Comparison of ENCODE assay signal across 8 mouse cellular contexts in the genomic region with DNA sequence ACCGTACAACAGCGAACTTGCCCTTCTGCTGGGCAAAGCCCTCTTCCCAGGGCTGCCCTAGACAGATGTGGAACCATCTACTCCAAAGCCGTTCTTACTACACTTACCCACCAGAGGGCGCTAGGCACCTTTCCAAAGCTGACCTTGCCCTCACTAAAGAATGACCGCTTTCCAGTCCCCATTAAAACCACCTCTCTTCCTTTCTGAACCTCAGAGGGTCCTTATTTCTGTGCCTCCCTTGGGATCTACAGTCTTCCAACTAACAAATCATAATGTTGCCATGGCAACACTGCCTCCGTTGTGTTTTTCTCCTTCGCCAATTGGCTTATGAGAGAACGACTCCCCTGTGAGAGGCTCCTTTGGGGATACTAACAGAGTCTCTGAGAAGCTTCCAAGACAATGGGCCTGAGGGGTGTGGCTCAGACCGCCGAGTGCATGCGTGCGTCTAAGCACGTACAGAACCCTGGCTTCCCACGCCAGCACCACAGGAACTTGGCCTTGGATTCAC. TPM values are rescaled to one million over a fixed set of nuclear protein-coding genes. Genes with fewer than 3 reads are reported as not detected.
DNase-seq lines count a peak whose midpoint lies in the region; TF ChIP-seq lines count a peak whose summit lies in the region.

No protein-coding gene starts in this region.

- no peaks in the 10 kb centered on the region for H3K36me3 ChIP-seq in hindbrain, embryonic 10.5 days

- H3K27ac ChIP-seq in cerebellum, adult 2 months (ENCODE audit: insufficient read depth, low read length): no peak overlapping the region
- H3K27ac ChIP-seq in hindbrain, embryonic 10.5 days: peak overlapping the region; percentile 56

- H3K4me3 ChIP-seq in cerebellum, adult 2 months (replicated peaks; ENCODE audit: insufficient read depth, low read depth, low read length): no peak overlapping the region
- H3K4me3 ChIP-seq in hindbrain, embryonic 10.5 days: peak overlapping the region; percentile 20; the same call in 1 of the 2 replicates

- peak; percentile 73; the same call in 1 of the 2 replicates for TF ChIP-seq CTCF in cerebellum, adult 2 months (IDR thresholded peaks at IDR 0.05; ENCODE audit: borderline replicate concordance, insufficient read depth, low read depth, low read length)

- TF ChIP-seq POLR2A in cerebellum, adult 2 months (IDR thresholded peaks at IDR 0.05; ENCODE audit: borderline replicate concordance, insufficient read depth, low read length): no peak

- no peaks in the 10 kb centered on the region for H3K4me1 ChIP-seq in cerebellum, adult 2 months (ENCODE audit: control insufficient read depth, insufficient read depth, low read length)
- H3K4me1 ChIP-seq in hindbrain, embryonic 10.5 days (replicated peaks): peaks cover 9% of the 10 kb centered on the region

- DNase-seq in Muller cell, postnatal 12 days (ENCODE audit: inconsistent ontology term): peak; percentile 21
- DNase-seq in cerebellum, adult 2 months: peak; percentile 53 to 71
- peak; percentile 79 for DNase-seq in forelimb bud, embryonic 11.5 days (ENCODE audit: low read depth, low spot score)
- peak; percentile 80 for DNase-seq in hindbrain, embryonic 10.5 days (ENCODE audit: low spot score)
- peak; percentile 48 to 55 for DNase-seq in layer of hippocampus, adult 8-10 months (ENCODE audit: low spot score in 2 of 2)
- DNase-seq in lung, postnatal 10 days: peak; percentile 85
- DNase-seq in ovary, postnatal 36 days (ENCODE audit: low spot score): peak; percentile 62
- DNase-seq in urinary bladder, postnatal 36 days (ENCODE audit: low spot score in 2 of 2): peak; percentile 52 to 73

- 8% methylated on average over 14 of the region's 14 CpGs for WGBS in cerebellum, adult 2 months
- WGBS in hindbrain, embryonic 10.5 days: 7% methylated on average over 14 of the region's 14 CpGs

- no peaks in the 10 kb centered on the region for H3K27me3 ChIP-seq in cerebellum, adult 2 months (ENCODE audit: control insufficient read depth, insufficient read depth, low read length)
- no peaks in the 10 kb centered on the region for H3K27me3 ChIP-seq in hindbrain, embryonic 10.5 days (ENCODE audit: insufficient read depth, poor library complexity, severe bottlenecking)

- H3K9me3 ChIP-seq in hindbrain, embryonic 10.5 days: no peaks in the 10 kb centered on the region

RNA-seq across cellular contexts. Expression of a gene that starts 6.7 kb away (rescaled TPM):
- 1.9 TPM in 2 replicates for polyA plus RNA-seq in cerebellum, adult 2 months (2012; rRNA removed)
- polyA plus RNA-seq in hindbrain, embryonic 10.5 days (2016; fragmentation: Nextera tagmentation; extraction: Ambion mirVana): 5.2 and 5.4 TPM in 2 replicates
- total RNA-seq in layer of hippocampus, adult 8-10 months (2022): 10 to 100 TPM in 1 of 4 experiments, 1 to 10 TPM in 3; 6.1 to 11.0 (median 8.1) TPM

RNA-seq across cellular contexts. Expression of a gene that starts 26.4 kb away (rescaled TPM):
- polyA plus RNA-seq in cerebellum, adult 2 months (2012; rRNA removed): not detected in 2 replicates
- polyA plus RNA-seq in hindbrain, embryonic 10.5 days (2016; fragmentation: Nextera tagmentation; extraction: Ambion mirVana): not detected in 2 replicates
- not detected for total RNA-seq in layer of hippocampus, adult 8-10 months (2022)

RNA-seq across cellular contexts. Expression of a gene that starts 50.7 kb away (rescaled TPM):
- 0.38 and 0.48 TPM in 2 replicates for polyA plus RNA-seq in cerebellum, adult 2 months (2012; rRNA removed)
- not detected in 2 replicates for polyA plus RNA-seq in hindbrain, embryonic 10.5 days (2016; fragmentation: Nextera tagmentation; extraction: Ambion mirVana)
- 1 to 10 TPM in 2 of 4 experiments, under 1 TPM in 2; 0.77 to 3.0 (median 1.8) TPM for total RNA-seq in layer of hippocampus, adult 8-10 months (2022)

Comparison
In these comparisons a context has a peak if more than half of its experiments do, and no peak if none do; other contexts are left out.
1. DNase-seq: peak in every context shown above with its lines; median percentile 85 in lung, postnatal 10 days; 80 in hindbrain, embryonic 10.5 days; 79 in forelimb bud, embryonic 11.5 days; 62 in urinary bladder, postnatal 36 days; 62 in cerebellum, adult 2 months; 62 in ovary, postnatal 36 days; 52 in layer of hippocampus, adult 8-10 months; 21 in Muller cell, postnatal 12 days.